Mouse (Mus musculus) MEL (cell line): Measurements from ENCODE around the gene Tjp2. TPM values are rescaled to one million over a fixed set of nuclear protein-coding genes. Genes with fewer than 3 reads are reported as not detected.

Experiments
- DNase-seq: peaks from one replicate; pipeline ENCODE4 v3.0.0; 2011; ENCODE audit warnings: low read depth, low spot score
- H3K27ac ChIP-seq: 2 replicates; pipeline ENCODE4 v1.5.1; 2012; ENCODE audit warnings: low read depth, mild to moderate bottlenecking, control low read depth, low read length, moderate library complexity; ENCODE audit not compliant: control insufficient read depth
- H3K27me3 ChIP-seq, 2 experiments: fragments of 150-350 bp in 1 of 2; sonication (generic) in 1 of 2; 2 replicates each; pipeline ENCODE4 v1.6.1; 2012; ENCODE audit warnings: low read length in 2 of 2, mild to moderate bottlenecking in 2 of 2, improper control_type of control experiment in 1 of 2, moderate library complexity in 1 of 2; ENCODE audit not compliant: insufficient read depth in 2 of 2, control insufficient read depth in 1 of 2
- H3K36me3 ChIP-seq, 2 experiments: 2 replicates each; pipeline ENCODE4 v1.6.1; 2012 to 2014; ENCODE audit warnings: low read length in 2 of 2, improper control_type of control experiment in 1 of 2, inconsistent platforms in 1 of 2, mild to moderate bottlenecking in 1 of 2; ENCODE audit not compliant: insufficient read depth in 2 of 2, control insufficient read depth in 1 of 2
- H3K4me1 ChIP-seq, 2 experiments: fragments of 150-350 bp in 1 of 2; sonication (generic) in 1 of 2; 2 replicates each; pipeline ENCODE4 v1.6.1; 2012; ENCODE audit warnings: low read length in 2 of 2, improper control_type of control experiment in 1 of 2, mild to moderate bottlenecking in 1 of 2; ENCODE audit not compliant: insufficient read depth in 2 of 2, control insufficient read depth in 1 of 2
- H3K4me3 ChIP-seq, 2 experiments: fragments of 150-350 bp in 1 of 2; sonication (generic) in 1 of 2; 2 replicates each; pipeline ENCODE4 v1.5.1; 2012; ENCODE audit warnings: low read depth in 2 of 2, low read length in 2 of 2, mild to moderate bottlenecking in 2 of 2, moderate library complexity in 2 of 2, control low read depth in 1 of 2, improper control_type of control experiment in 1 of 2; ENCODE audit not compliant: control insufficient read depth in 1 of 2, insufficient read depth in 1 of 2
- H3K79me2 ChIP-seq: 2 replicates; pipeline ENCODE4 v1.6.1; 2012; ENCODE audit warnings: mild to moderate bottlenecking, low read length, moderate library complexity; ENCODE audit not compliant: control insufficient read depth, poor library complexity, insufficient read depth
- H3K9ac ChIP-seq: 2 replicates; pipeline ENCODE4 v1.6.1; 2012; ENCODE audit warnings: low read depth, mild to moderate bottlenecking, control low read depth, low read length, moderate library complexity; ENCODE audit not compliant: control insufficient read depth, poor library complexity, severe bottlenecking
- H3K9me3 ChIP-seq: fragments of 150-350 bp; sonication (generic); replicated peaks from 2 replicates; pipeline ENCODE4 v1.6.1; 2012; ENCODE audit warnings: mild to moderate bottlenecking, low read length, improper control_type of control experiment, moderate library complexity; ENCODE audit not compliant: insufficient read depth
- CHD2 ChIP-seq: IDR thresholded peaks from 2 replicates; pipeline ENCODE4 v1.6.1; 2011; ENCODE audit warnings: low read length, improper control_type of control experiment
- EP300 ChIP-seq, 2 experiments: IDR thresholded peaks; 2 replicates each; pipeline ENCODE4 v1.6.1; 2011; ENCODE audit warnings: improper control_type of control experiment in 2 of 2, low read length in 2 of 2, low read depth in 1 of 2, mild to moderate bottlenecking in 1 of 2
- ETS1 ChIP-seq: IDR thresholded peaks from 2 replicates; pipeline ENCODE4 v1.6.1; 2012; ENCODE audit warnings: low read depth, mild to moderate bottlenecking, inconsistent platforms, low read length, improper control_type of control experiment, moderate library complexity
- GABPA ChIP-seq: IDR thresholded peaks from 2 replicates; pipeline ENCODE4 v1.6.1; 2012; ENCODE audit warnings: low read depth, mild to moderate bottlenecking, inconsistent platforms, low read length, improper control_type of control experiment, moderate library complexity
- GATA1 ChIP-seq: IDR thresholded peaks from 2 replicates; pipeline ENCODE4 v1.6.1; 2011; ENCODE audit warnings: low read depth, low read length, improper control_type of control experiment
- KAT2A ChIP-seq: conservative IDR thresholded peaks from 2 replicates; pipeline ENCODE4 v1.6.1; 2012; ENCODE audit warnings: low read depth, low read length, improper control_type of control experiment, inconsistent platforms
- MAFK ChIP-seq: IDR thresholded peaks from 2 replicates; pipeline ENCODE4 v1.6.1; 2011; ENCODE audit warnings: low read depth, mild to moderate bottlenecking, low read length, improper control_type of control experiment, borderline replicate concordance
- MAZ ChIP-seq: IDR thresholded peaks from 2 replicates; pipeline ENCODE4 v1.6.1; 2012; ENCODE audit warnings: low read depth, mild to moderate bottlenecking, inconsistent platforms, low read length, improper control_type of control experiment
- MYB ChIP-seq: IDR thresholded peaks from 2 replicates; pipeline ENCODE4 v1.6.1; 2011; ENCODE audit warnings: mild to moderate bottlenecking, low read depth, low read length, improper control_type of control experiment
- MYC ChIP-seq: IDR thresholded peaks from 2 replicates; pipeline ENCODE4 v1.6.1; 2011; ENCODE audit warnings: low read depth, mild to moderate bottlenecking, low read length, improper control_type of control experiment, moderate library complexity
- NRF1 ChIP-seq: IDR thresholded peaks from 2 replicates; pipeline ENCODE4 v1.6.1; 2014; ENCODE audit warnings: low read depth, mild to moderate bottlenecking, inconsistent platforms, low read length, improper control_type of control experiment, moderate library complexity; ENCODE audit not compliant: poor library complexity, insufficient read depth, severe bottlenecking
- POLR2A ChIP-seq, 2 experiments: IDR thresholded peaks; 2 replicates each; pipeline ENCODE4 v1.6.1; 2011 to 2012; ENCODE audit warnings: low read length in 2 of 2, mild to moderate bottlenecking in 2 of 2, control low read depth in 1 of 2, improper control_type of control experiment in 1 of 2, low read depth in 1 of 2, moderate library complexity in 1 of 2; ENCODE audit not compliant: control insufficient read depth in 1 of 2, insufficient read depth in 1 of 2, poor library complexity in 1 of 2
- RAD21 ChIP-seq: IDR thresholded peaks from 2 replicates; pipeline ENCODE4 v1.6.1; 2011; ENCODE audit warnings: mild to moderate bottlenecking, low read depth, low read length, improper control_type of control experiment
- SMC3 ChIP-seq: IDR thresholded peaks from 2 replicates; pipeline ENCODE4 v1.6.1; 2011; ENCODE audit warnings: low read depth, low read length, improper control_type of control experiment
- TAL1 ChIP-seq: IDR thresholded peaks from 2 replicates; pipeline ENCODE4 v1.6.1; 2012; ENCODE audit warnings: mild to moderate bottlenecking, inconsistent platforms, low read length, moderate library complexity, mixed read lengths
- TBP ChIP-seq: IDR thresholded peaks from 2 replicates; pipeline ENCODE4 v1.8.0; 2011; ENCODE audit warnings: low read depth, low read length, improper control_type of control experiment
- TCF12 ChIP-seq: IDR thresholded peaks from 2 replicates; pipeline ENCODE4 v1.6.1; 2014; ENCODE audit warnings: low read depth, mild to moderate bottlenecking, inconsistent platforms, low read length, improper control_type of control experiment, moderate library complexity
- UBTF ChIP-seq: IDR thresholded peaks from 2 replicates; pipeline ENCODE4 v1.6.1; 2012; ENCODE audit warnings: low read depth, mild to moderate bottlenecking, inconsistent platforms, low read length, improper control_type of control experiment, moderate library complexity, borderline replicate concordance; ENCODE audit not compliant: insufficient read depth
- USF1 ChIP-seq: IDR thresholded peaks from 2 replicates; pipeline ENCODE4 v1.6.1; 2014; ENCODE audit warnings: low read depth, mild to moderate bottlenecking, inconsistent platforms, low read length, improper control_type of control experiment, moderate library complexity
- USF2 ChIP-seq, 2 experiments: IDR thresholded peaks; 2 replicates each; pipeline ENCODE4 v1.6.1; 2011 to 2012; ENCODE audit warnings: improper control_type of control experiment in 2 of 2, low read length in 2 of 2, borderline replicate concordance in 1 of 2, inconsistent platforms in 1 of 2, low read depth in 1 of 2, mild to moderate bottlenecking in 1 of 2; ENCODE audit not compliant: insufficient read depth in 1 of 2
- ZC3H11A ChIP-seq: IDR thresholded peaks from 2 replicates; pipeline ENCODE4 v1.6.1; 2012; ENCODE audit warnings: low read depth, mild to moderate bottlenecking, inconsistent platforms, low read length, improper control_type of control experiment
- ZMIZ1 ChIP-seq: IDR thresholded peaks from 2 replicates; pipeline ENCODE4 v1.6.1; 2012; ENCODE audit warnings: low read depth, mild to moderate bottlenecking, inconsistent platforms, low read length, improper control_type of control experiment, moderate library complexity
- ZNF384 ChIP-seq: IDR thresholded peaks from 2 replicates; pipeline ENCODE4 v1.6.1; 2012; ENCODE audit warnings: low read depth, mild to moderate bottlenecking, inconsistent platforms, low read length, improper control_type of control experiment
- polyA plus RNA-seq, 2 experiments: library from polyadenylated mRNA; stranded (reverse) in 1 of 2; unstranded in 1 of 2; fragments of >175 nt in 1 of 2; fragments of >200 nt in 1 of 2; gene quantifications; 2 replicates each; pipeline versions ENCODE4 v1.2.1 to v1.2.4; 2012; ENCODE audit warnings: low replicate concordance in 2 of 2, low read depth in 1 of 2; ENCODE audit not compliant: insufficient read length in 2 of 2, insufficient read depth in 1 of 2, missing spikeins in 1 of 2
- total RNA-seq: library from RNA; depleted of rRNA; stranded (reverse); fragments of 300-350 nt; gene quantifications from 2 replicates; pipeline ENCODE4 v1.2.3, GENCODE M21; 2012; rRNA removed

Tjp2 gene
- total RNA-seq (3.0 and 3.6 TPM in 2 replicates), polyA plus RNA-seq (1 to 10 TPM in 1 of 2 experiments, not detected in 1; 8.3 TPM)

DNA sequence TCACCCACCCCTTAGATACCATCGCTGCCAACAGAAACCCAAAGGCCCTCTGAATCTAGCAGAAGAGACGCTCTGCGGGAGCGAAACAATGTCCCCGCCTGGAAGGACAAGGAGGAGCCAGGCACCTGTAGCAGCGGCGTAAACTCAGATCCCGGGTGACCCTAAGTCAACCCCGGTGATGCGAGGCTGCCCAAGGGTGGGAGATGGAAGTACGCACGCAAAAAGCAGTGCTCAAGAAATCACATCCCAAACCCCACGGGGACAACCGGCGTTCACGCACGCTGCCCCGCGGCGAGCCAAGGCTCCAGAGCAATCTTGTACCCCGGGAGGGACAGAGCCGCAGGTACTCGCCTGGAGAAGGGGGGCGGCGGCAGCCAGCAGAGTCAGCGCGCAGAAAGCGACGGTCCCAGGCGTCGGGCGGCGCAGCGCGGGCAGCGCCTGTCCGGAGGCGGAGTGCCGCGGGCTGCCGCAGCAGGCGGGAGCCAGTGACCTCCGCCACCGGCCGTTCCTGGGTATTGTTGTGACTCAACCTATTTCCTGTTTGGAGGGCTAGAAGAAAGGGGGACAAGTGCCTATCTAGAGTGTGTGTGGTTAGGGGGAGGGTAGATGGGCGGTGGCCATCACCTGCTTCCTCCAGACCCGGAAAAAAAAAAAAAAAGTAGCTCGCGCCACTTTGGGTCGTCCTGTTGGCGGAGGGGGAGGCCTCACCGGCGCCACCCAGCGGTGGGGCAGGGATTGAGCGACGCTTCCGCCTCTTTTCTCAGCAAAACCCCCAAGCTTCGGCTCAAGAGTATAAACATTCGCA lies at the start of gene Tjp2:
TSS of gene Tjp2 (minus strand) at position 531 of the 805 bp plus-strand sequence.
- no peak for DNase-seq
- Histone ChIP-seq H3K4me3 (no peak within 1 kb of the TSS), H3K4me1 (no peaks in the 10 kb centered on the region), H3K27ac (no peak within 1 kb of the TSS), H3K36me3 (no peaks in the 10 kb centered on the region), H3K79me2 (no peaks in the 10 kb centered on the region), H3K9me3 (no peaks in the 10 kb centered on the region), H3K9ac (no peak within 1 kb of the TSS), H3K27me3 (no peaks in the 10 kb centered on the region)
- TF ChIP-seq TCF12 (no peak), TBP (no peak), TAL1 (no peak), UBTF (no peak), NRF1 (no peak), USF1 (no peak), ZMIZ1 (no peak), RAD21 (no peak), GABPA (no peak), KAT2A (no peak), ZC3H11A (no peak), MYC (no peak)

DNA sequence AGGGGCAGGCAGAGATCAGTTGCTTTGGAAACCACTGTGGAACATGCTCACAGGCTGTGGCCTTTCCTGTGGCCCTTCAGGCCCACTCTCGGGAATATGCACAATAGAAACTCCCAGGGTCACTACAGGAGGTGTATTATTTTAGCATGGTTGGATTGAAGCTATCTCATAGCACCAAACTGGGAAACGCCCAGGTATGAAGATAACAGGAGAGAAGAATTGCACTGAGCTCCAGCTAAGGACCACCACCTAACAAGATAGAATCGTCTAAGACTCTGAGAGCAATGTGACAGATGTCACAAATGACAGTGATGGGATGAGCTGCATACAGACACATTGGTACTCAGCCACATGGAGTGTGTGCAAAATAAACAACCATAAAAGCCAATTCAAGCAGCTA lies 49.5 kb upstream of the Tjp2 start:
- TF ChIP-seq MYB = no peak
- no peak for TF ChIP-seq TAL1
- no peak for TF ChIP-seq POLR2A (IDR thresholded peaks at IDR 0.05; ENCODE audit: control insufficient read depth in 1 of 2, insufficient read depth in 1 of 2, low read depth in 1 of 2, low read length in 2 of 2, poor library complexity in 1 of 2)
- no peak for TF ChIP-seq CHD2
- peak; percentile 54 to 64; a peak in 2 of 4 replicates for TF ChIP-seq EP300 (IDR thresholded peaks at IDR 0.05; ENCODE audit: low read depth in 1 of 2, low read length in 2 of 2)
- TF ChIP-seq MAZ = no peak
- no peak; the same call in 1 of the 2 replicates for TF ChIP-seq TCF12
- peak; percentile 60 for TF ChIP-seq GATA1
- no peak for TF ChIP-seq MAFK
- no peak for TF ChIP-seq ZNF384
- TF ChIP-seq USF1 = no peak
- no peak for TF ChIP-seq ETS1
- no peak for TF ChIP-seq SMC3
- TF ChIP-seq USF2 (IDR thresholded peaks at IDR 0.05; ENCODE audit: borderline replicate concordance in 1 of 2, insufficient read depth in 1 of 2, low read depth in 1 of 2, low read length in 2 of 2) = no peak
- Histone ChIP-seq H3K9me3 (no peaks in the 10 kb centered on the region), H3K36me3 (peaks cover 0 to 8% of the 10 kb centered on the region in 2 experiments; a peak in 3 of 4 replicates), H3K4me3 (no peak overlapping the region), H3K4me1 (peaks cover 2 to 13% of the 10 kb centered on the region in 2 experiments), H3K79me2 (peaks cover 10% of the 10 kb centered on the region), H3K9ac (no peak overlapping the region), H3K27me3 (no peaks in the 10 kb centered on the region), H3K27ac (peak overlapping the region; percentile 43)
- DNase-seq = peak; percentile 30
